Mouse (Mus musculus): Measurements from ENCODE around the gene Dusp27. TPM values are rescaled to one million over a fixed set of nuclear protein-coding genes. Genes with fewer than 3 reads are reported as not detected.
A peak's percentile ranks its signal among the peaks of the same experiment; 100 is the strongest.

Dusp27 gene
- polyA plus RNA-seq (2016; fragmentation: Nextera tagmentation; extraction: Ambion mirVana) = 0.31 and 0.47 TPM in 2 replicates

DNA sequence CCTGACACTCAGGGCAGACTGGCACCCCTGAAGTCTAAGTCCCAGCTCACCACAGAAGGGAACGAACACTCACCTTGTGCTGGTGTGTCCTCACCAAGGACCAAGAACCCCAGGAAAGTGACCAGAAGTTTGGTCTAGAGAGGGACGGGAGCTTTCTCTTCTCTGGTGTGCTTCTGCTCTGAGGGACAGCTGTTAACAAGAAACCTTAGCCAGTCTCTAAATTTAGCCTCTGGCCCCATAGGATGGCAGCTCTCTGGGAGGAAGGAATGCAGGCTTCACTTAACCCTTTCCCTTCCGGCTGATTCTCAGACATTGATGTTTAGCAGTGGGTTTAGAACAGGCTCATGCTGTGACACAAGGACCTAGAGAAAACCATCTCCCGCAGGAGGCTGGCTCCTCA is at the start of gene Dusp27:
TSS of gene Dusp27 (minus strand) at position 204 of the 400 bp plus-strand sequence.
- Histone ChIP-seq H3K4me2 (no peak within 1 kb of the TSS), H3K9ac (no peak within 1 kb of the TSS), H3K4me1 (peaks cover 36% of the 10 kb centered on the region), H3K9me3 (replicated peaks) (no peaks in the 10 kb centered on the region), H3K36me3 (no peaks in the 10 kb centered on the region), H3K27me3 (replicated peaks) (no peaks in the 10 kb centered on the region), H3K4me3 (no peak within 1 kb of the TSS), H3K27ac (no peak within 1 kb of the TSS)
- ATAC-seq = no peak
- WGBS (ENCODE audit: insufficient replicate concordance) = 46% methylated on average over 4 of the region's 4 CpGs

DNA sequence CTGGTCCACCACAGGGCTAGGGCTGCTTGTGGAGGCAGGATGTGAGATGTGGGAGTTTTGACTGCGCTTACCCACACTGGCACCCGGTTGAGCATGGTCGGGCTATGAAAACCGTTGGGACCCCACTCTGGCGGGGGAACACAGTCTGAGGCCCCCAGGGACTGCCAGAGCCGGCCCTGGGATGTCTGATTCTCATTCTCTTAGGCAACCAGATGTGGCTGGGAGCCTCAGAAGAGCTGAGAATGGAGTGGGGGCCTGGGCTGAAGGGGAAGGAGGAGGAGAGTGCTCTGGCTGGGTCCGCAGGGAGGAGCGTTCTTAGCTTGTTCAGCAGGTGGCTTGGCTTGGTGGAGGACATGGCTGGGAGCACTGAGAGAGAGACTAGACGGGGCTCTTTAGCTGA is 45.9 kb upstream of the Dusp27 start:
- Histone ChIP-seq H3K4me2 (no peak overlapping the region), H3K9me3 (replicated peaks) (no peaks in the 10 kb centered on the region), H3K4me1 (no peaks in the 10 kb centered on the region), H3K4me3 (no peak overlapping the region), H3K9ac (no peak overlapping the region), H3K27me3 (replicated peaks) (no peaks in the 10 kb centered on the region), H3K27ac (no peak overlapping the region), H3K36me3 (no peaks in the 10 kb centered on the region)
- 63% methylated on average over 9 of the region's 9 CpGs for WGBS (ENCODE audit: insufficient replicate concordance)
- ATAC-seq = no peak

- no peaks in the 10 kb centered on the region for H3K4me1 ChIP-seq
- 70% methylated on average over 3 of the region's 3 CpGs for WGBS (ENCODE audit: insufficient replicate concordance)
- no peak overlapping the region for H3K9ac ChIP-seq
- no peaks in the 10 kb centered on the region for H3K36me3 ChIP-seq
- H3K9me3 ChIP-seq (replicated peaks) = no peaks in the 10 kb centered on the region
- no peak for ATAC-seq
- H3K27me3 ChIP-seq (replicated peaks) = no peaks in the 10 kb centered on the region
- no peak overlapping the region for H3K27ac ChIP-seq
- no peak overlapping the region for H3K4me2 ChIP-seq
- no peak overlapping the region for H3K4me3 ChIP-seq
Measured at GRCm38 (mm10) chr1:166172992-166173391, 45.3 kb upstream of the Dusp27 start.

- 79% methylated on average over 12 of the region's 12 CpGs for WGBS (ENCODE audit: insufficient replicate concordance)
- H3K27me3 ChIP-seq (replicated peaks) = no peaks in the 10 kb centered on the region
- ATAC-seq = no peak
- no peaks in the 10 kb centered on the region for H3K36me3 ChIP-seq
- H3K4me3 ChIP-seq = no peak overlapping the region
- no peak overlapping the region for H3K9ac ChIP-seq
- no peak overlapping the region for H3K27ac ChIP-seq
- no peak overlapping the region for H3K4me2 ChIP-seq
- no peaks in the 10 kb centered on the region for H3K4me1 ChIP-seq
- H3K9me3 ChIP-seq (replicated peaks) = no peaks in the 10 kb centered on the region
Measured at GRCm38 (mm10) chr1:166170852-166171251, 43.1 kb upstream of the Dusp27 start.

- Histone ChIP-seq H3K36me3 (no peaks in the 10 kb centered on the region), H3K27me3 (replicated peaks) (no peaks in the 10 kb centered on the region), H3K9me3 (replicated peaks) (no peaks in the 10 kb centered on the region), H3K4me2 (no peak overlapping the region), H3K9ac (no peak overlapping the region), H3K27ac (no peak overlapping the region), H3K4me3 (no peak overlapping the region), H3K4me1 (no peaks in the 10 kb centered on the region)
- ATAC-seq = no peak
- WGBS (ENCODE audit: insufficient replicate concordance) = 62% methylated on average over 7 of the region's 7 CpGs
Measured at GRCm38 (mm10) chr1:166169713-166170112, 42.0 kb upstream of the Dusp27 start.

- WGBS (ENCODE audit: insufficient replicate concordance) = 84% methylated on average over 7 of the region's 7 CpGs
Measured at GRCm38 (mm10) chr1:166168017-166168416, 40.3 kb upstream of the Dusp27 start.

DNA sequence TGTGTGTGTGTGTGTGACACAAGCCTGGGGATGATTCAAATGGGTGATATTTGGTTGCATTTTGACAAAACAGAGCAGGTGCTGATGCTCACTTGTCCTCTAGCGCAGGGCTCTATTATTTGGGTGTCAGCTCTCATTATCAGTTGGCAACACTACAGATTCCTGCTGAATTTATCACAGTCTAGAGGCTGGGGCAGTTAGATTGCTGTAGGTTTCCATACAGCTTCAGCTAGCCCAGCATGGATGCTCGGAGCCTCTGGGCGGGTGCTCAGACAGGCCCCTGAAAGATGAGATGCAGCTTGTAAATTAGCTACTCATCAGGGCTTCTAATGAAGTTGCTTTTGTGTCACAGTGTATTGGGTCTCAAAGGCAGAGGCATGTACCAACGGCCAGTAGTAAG is 39.7 kb upstream of the Dusp27 start:
- Histone ChIP-seq H3K9me3 (replicated peaks) (no peaks in the 10 kb centered on the region), H3K27me3 (replicated peaks) (0 out of 2 replicates have a peak, but pooled peaks cover 8% of the 10 kb centered on the region), H3K4me3 (no peak overlapping the region), H3K27ac (no peak overlapping the region), H3K9ac (no peak overlapping the region), H3K4me1 (no peaks in the 10 kb centered on the region), H3K4me2 (no peak overlapping the region), H3K36me3 (no peaks in the 10 kb centered on the region)
- WGBS (ENCODE audit: insufficient replicate concordance) = 66% methylated on average over 4 of the region's 4 CpGs
- peak; percentile 24; the same call in 1 of the 2 replicates for ATAC-seq

More at GRCm38 (mm10) chr1:166168017-166168416, 40.3 kb upstream of the Dusp27 start:
- Histone ChIP-seq H3K4me1 (no peaks in the 10 kb centered on the region), H3K4me3 (no peak overlapping the region), H3K4me2 (no peak overlapping the region), H3K36me3 (no peaks in the 10 kb centered on the region), H3K27ac (no peak overlapping the region), H3K9ac (no peak overlapping the region), H3K9me3 (replicated peaks) (no peaks in the 10 kb centered on the region), H3K27me3 (replicated peaks) (0 out of 2 replicates have a peak, but pooled peaks cover 8% of the 10 kb centered on the region)
- no peak for ATAC-seq

DNA sequence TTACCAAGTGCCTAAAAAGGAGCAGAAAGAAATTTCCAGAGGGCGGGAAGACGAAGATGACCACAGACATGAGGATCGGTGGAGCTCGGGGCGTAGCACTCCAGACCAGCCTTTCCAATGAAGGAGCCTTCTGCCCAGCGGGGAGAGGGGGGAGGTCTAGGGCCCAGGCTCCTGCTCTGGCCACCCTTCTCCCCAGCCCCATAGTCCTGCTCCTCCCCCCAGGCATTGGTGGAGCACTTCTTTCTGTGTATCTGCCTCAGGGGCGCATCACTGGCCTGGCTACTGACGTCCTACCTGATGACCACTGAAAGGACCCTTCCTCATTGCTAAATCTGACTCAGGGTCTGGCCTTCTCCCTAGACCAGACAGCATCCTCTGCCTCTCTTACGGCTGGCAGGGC is 37.4 kb upstream of the Dusp27 start:
- peaks cover 12% of the 10 kb centered on the region for H3K27me3 ChIP-seq (replicated peaks)
- no peaks in the 10 kb centered on the region for H3K9me3 ChIP-seq (replicated peaks)
- no peak overlapping the region for H3K4me3 ChIP-seq
- H3K9ac ChIP-seq = no peak overlapping the region
- no peaks in the 10 kb centered on the region for H3K4me1 ChIP-seq
- no peak overlapping the region for H3K4me2 ChIP-seq
- WGBS (ENCODE audit: insufficient replicate concordance) = 81% methylated on average over 9 of the region's 9 CpGs
- no peaks in the 10 kb centered on the region for H3K36me3 ChIP-seq
- ATAC-seq = no peak
- no peak overlapping the region for H3K27ac ChIP-seq

GRCm38 (mm10) chr1:166164580-166164979 is 36.9 kb upstream of the Dusp27 start:
- Histone ChIP-seq H3K9me3 (replicated peaks) (no peaks in the 10 kb centered on the region), H3K27me3 (replicated peaks) (peaks cover 18% of the 10 kb centered on the region), H3K9ac (no peak overlapping the region), H3K4me3 (no peak overlapping the region), H3K36me3 (no peaks in the 10 kb centered on the region), H3K4me2 (no peak overlapping the region), H3K27ac (no peak overlapping the region), H3K4me1 (no peaks in the 10 kb centered on the region)
- ATAC-seq = no peak
- 83% methylated on average over 14 of the region's 14 CpGs for WGBS (ENCODE audit: insufficient replicate concordance)

DNA sequence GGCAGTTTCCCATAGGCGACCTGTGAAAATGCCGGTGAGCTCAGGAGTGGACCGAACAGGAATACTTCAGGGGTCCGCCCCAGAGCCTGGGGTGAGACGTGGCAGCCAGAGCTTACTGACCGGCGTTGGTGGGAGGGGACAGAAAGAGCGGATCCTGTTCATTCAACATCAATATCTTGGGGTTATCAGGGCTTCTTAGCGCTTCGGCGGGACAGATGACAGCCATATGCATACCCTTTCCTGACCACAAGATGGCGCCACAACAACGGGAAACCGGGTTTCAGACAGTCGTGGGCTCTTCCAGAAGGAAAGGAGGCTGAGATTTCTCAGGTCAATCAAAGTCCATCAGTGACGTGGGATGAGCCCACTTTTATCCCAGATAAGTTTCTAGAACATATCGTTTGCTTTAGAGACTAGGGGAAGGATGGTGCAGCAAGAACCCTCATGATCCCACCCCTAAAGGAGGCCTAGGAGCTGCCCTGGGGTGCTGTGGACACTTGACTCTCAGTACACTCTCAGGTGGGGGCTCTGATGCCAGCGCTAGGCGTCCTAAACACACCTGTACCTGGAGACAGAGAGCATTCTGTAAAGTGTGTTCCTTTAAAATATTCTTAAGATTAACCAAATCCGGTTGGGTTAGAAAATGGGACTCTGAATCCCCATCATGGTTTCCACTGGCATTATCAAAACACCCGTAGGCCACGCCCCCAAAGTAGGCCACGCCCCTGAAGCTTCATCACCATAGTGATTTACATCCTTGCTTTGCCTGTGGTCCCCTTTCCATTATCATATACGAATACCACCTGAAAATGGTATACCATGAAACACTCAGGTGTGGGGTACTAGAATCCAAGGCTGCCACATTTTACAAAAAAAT is 33.1 kb upstream of the Dusp27 start:
- no peak for ATAC-seq
- no peaks in the 10 kb centered on the region for H3K4me1 ChIP-seq
- H3K9ac ChIP-seq = no peak overlapping the region
- WGBS (ENCODE audit: insufficient replicate concordance) = 12% methylated on average over 24 of the region's 24 CpGs
- no peaks in the 10 kb centered on the region for H3K36me3 ChIP-seq
- H3K4me3 ChIP-seq = no peak overlapping the region
- H3K9me3 ChIP-seq (replicated peaks) = no peaks in the 10 kb centered on the region
- peaks cover 52% of the 10 kb centered on the region for H3K27me3 ChIP-seq (replicated peaks)
- H3K27ac ChIP-seq = no peak overlapping the region
- no peak overlapping the region for H3K4me2 ChIP-seq

DNA sequence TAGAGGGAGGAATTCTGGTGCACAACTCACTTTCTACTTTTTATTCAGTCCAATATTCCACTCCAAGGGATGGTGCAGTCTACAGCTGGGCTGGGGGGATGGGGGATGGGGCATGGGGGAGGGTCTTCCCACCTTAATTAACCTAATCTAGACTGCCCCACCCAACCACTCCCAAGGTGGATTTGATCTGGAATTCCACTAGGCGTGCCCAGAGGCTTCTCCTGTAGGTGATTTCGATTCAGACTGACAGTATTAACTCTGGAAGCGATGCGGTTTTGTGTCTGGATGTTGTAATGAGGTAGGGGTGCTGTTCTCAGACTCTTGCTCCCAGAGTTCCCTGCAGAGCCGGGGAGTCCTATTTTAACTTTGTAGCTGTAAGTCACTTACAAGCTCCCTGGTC is 32.4 kb upstream of the Dusp27 start:
- Histone ChIP-seq H3K4me2 (no peak overlapping the region), H3K9ac (no peak overlapping the region), H3K27me3 (replicated peaks) (peaks cover 59% of the 10 kb centered on the region), H3K4me1 (no peaks in the 10 kb centered on the region), H3K9me3 (replicated peaks) (no peaks in the 10 kb centered on the region), H3K4me3 (no peak overlapping the region), H3K27ac (no peak overlapping the region), H3K36me3 (no peaks in the 10 kb centered on the region)
- ATAC-seq = no peak
- WGBS (ENCODE audit: insufficient replicate concordance) = 46% methylated on average over 5 of the region's 5 CpGs

GRCm38 (mm10) chr1:166158664-166159063 is 30.9 kb upstream of the Dusp27 start:
- H3K4me3 ChIP-seq = no peak overlapping the region
- H3K4me2 ChIP-seq = no peak overlapping the region
- 40% methylated on average over 9 of the region's 9 CpGs for WGBS (ENCODE audit: insufficient replicate concordance)
- H3K9ac ChIP-seq = no peak overlapping the region
- H3K9me3 ChIP-seq (replicated peaks) = no peaks in the 10 kb centered on the region
- no peak overlapping the region for H3K27ac ChIP-seq
- H3K4me1 ChIP-seq = peaks cover 6% of the 10 kb centered on the region; the same call in 1 of the 2 replicates
- H3K36me3 ChIP-seq = no peaks in the 10 kb centered on the region
- no peak for ATAC-seq
- peaks cover 69% of the 10 kb centered on the region for H3K27me3 ChIP-seq (replicated peaks)
